Mouse (Mus musculus) liver, postnatal 0 days (tissue): ENCODE data around the gene Adamts20.

ENCODE experiments used
- CTCF ChIP-seq: sonication (generic); IDR thresholded peaks from 2 replicates; pipeline ENCODE4 v1.5.1; 2016; ENCODE audit warnings: antibody characterized with exemption, low read depth
- EP300 ChIP-seq: IDR thresholded peaks from 2 replicates; pipeline ENCODE4 v1.6.1; 2016; ENCODE audit warnings: antibody characterized with exemption, low read depth, mild to moderate bottlenecking

- TF ChIP-seq CTCF (no peak), EP300 (no peak)
These were observed 3.0 kb downstream of the Adamts20 start for GRCm38 (mm10) chr15:94462206-94462605.
